ENCODE assay signal across 24 mouse cellular contexts in genomic region chr2:102979112-102979511, GRCm38 (mm10).
"Had no signal": no experiment of that assay in that cellular context is flagged by ENCODE, and none has a peak within 500 bp of the region (broad histone marks: within the 10 kb centered on the region; RNA-seq: fewer than 3 reads in every experiment).

No protein-coding gene starts in this region.

- H3K4me3 ChIP-seq: heart, adult 2 months; hindbrain, embryonic 10.5 days; hindbrain, embryonic 12.5 days; intestine, embryonic 15.5 days; layer of hippocampus, adult 2 months; limb, embryonic 13.5 days; limb, embryonic 15.5 days; liver, embryonic 12.5 days had no signal

- H3K4me1 ChIP-seq: hindbrain, embryonic 10.5 days; hindbrain, embryonic 12.5 days; intestine, embryonic 15.5 days; limb, embryonic 13.5 days; limb, embryonic 15.5 days; liver, embryonic 12.5 days had no signal

- H3K4me2 ChIP-seq: heart, embryonic 11.5 days; hindbrain, embryonic 12.5 days; hindbrain, embryonic 14.5 days; intestine, embryonic 15.5 days; limb, embryonic 13.5 days; limb, embryonic 15.5 days; liver, embryonic 12.5 days had no signal

- H3K36me3 ChIP-seq: hindbrain, embryonic 10.5 days; hindbrain, embryonic 12.5 days; intestine, embryonic 15.5 days; limb, embryonic 13.5 days; limb, embryonic 15.5 days; liver, embryonic 12.5 days had no signal

- ATAC-seq: hindbrain, embryonic 16.5 days; inflammation-experienced regulatory T-cells, adult 6 months; intestine, embryonic 15.5 days; intestine, postnatal 0 days; liver, embryonic 12.5 days had no signal

- H3K27me3 ChIP-seq: hindbrain, embryonic 12.5 days; intestine, embryonic 15.5 days; limb, embryonic 13.5 days; limb, embryonic 15.5 days; liver, embryonic 12.5 days had no signal

- H3K9me3 ChIP-seq: hindbrain, embryonic 10.5 days; hindbrain, embryonic 12.5 days; intestine, embryonic 15.5 days; limb, embryonic 13.5 days; limb, embryonic 15.5 days; liver, embryonic 12.5 days had no signal

- H3K9ac ChIP-seq: hindbrain, embryonic 12.5 days; hindbrain, embryonic 14.5 days; intestine, embryonic 15.5 days; limb, embryonic 13.5 days; limb, embryonic 15.5 days; liver, embryonic 12.5 days had no signal

- DNase-seq: gastrocnemius, postnatal 14 days; gastrocnemius, postnatal 36 days; heart, adult 2 months; heart, postnatal 10 days; heart, postnatal 4 days; kidney, adult 18-20 months; kidney, adult 8-10 months; kidney, postnatal 10 days; kidney, postnatal 25 days; kidney, postnatal 4 days; layer of hippocampus, postnatal 36 days; left cerebral cortex, postnatal 4 days had no signal

- H3K27ac ChIP-seq: heart, adult 2 months; hindbrain, embryonic 10.5 days; hindbrain, embryonic 12.5 days; hindbrain, embryonic 14.5 days; intestine, embryonic 15.5 days; layer of hippocampus, adult 2 months; limb, embryonic 13.5 days; limb, embryonic 15.5 days; liver, embryonic 12.5 days had no signal
